Mouse (Mus musculus) spleen, postnatal 36 days (tissue): ENCODE data around the gene Gm973.

Experiments
- DNase-seq, 2 experiments: peaks; one replicate each; pipeline ENCODE4 v3.0.0; 2022; ENCODE audit warnings: low spot score in 2 of 2, mixed read lengths in 1 of 2

Gene Gm973

DNA sequence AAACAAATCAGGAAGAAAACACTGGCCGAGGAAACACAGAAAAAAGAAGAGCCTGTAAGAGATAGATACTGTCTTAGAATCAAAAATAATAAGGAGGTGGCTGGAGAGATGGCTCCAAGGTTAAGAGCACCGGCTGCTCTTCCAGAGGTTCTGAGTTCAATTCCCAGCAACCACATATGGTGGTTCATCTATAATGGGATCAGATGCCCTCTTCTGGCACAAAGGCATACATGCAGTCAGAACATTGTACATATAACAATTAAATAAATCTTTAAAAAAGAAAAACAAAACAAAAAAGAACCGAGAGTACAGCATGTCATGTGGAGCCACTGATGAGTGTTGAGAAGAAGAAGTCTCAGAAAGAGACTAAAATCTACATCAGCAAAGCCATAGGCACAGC lies 64.8 kb downstream of the Gm973 start:
- no peak for DNase-seq

- peak; percentile 25 to 37 for DNase-seq
These were observed 68.8 kb downstream of the Gm973 start for GRCm38 (mm10) chr1:59584656-59585410.

GRCm38 (mm10) chr1:59589271-59589670 lies 73.2 kb downstream of the Gm973 start:
- no peak for DNase-seq

DNA sequence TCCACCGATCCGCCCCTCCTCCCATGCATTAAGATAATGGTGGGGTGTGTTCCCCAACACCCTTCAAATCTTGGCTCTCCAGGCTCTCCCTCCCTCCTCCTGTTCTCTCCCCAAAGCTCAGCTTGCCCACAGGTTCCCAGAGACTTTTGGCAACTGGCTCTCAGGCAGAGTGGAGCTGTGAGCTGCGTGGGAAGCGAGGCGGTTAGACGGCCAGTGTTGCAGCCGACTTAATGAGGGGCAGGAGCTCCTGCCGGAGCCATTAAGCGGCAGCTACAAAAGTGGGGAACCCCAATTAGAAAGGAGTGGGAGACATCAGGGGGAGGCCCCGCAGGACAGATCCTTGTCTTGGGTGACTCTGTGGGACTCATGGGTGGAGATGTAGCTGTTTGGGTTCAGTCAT lies 76.3 kb downstream of the Gm973 start:
- no peak for DNase-seq

- DNase-seq = no peak
These were observed 76.8 kb downstream of the Gm973 start for GRCm38 (mm10) chr1:59592876-59593275.

DNA sequence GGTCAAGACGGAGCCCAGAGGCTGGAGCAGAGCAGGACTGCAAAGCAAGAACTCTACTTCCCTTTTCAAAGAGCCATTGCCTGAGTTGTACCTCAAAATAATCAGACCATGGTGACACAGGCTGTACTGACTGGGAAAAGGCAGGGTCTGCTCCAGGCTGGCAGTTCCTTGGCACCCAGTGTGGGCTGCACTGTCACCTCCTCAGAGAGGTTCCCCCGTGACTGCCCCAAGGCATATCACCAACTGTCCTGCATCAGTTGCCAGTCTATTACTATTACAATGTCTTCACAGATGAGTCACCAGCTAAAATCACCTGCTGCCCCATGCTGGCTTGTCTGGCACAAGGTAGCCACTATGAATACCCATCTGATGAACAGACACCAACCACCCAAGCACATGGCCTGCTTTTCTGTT lies 77.6 kb downstream of the Gm973 start:
- no peak for DNase-seq

DNA sequence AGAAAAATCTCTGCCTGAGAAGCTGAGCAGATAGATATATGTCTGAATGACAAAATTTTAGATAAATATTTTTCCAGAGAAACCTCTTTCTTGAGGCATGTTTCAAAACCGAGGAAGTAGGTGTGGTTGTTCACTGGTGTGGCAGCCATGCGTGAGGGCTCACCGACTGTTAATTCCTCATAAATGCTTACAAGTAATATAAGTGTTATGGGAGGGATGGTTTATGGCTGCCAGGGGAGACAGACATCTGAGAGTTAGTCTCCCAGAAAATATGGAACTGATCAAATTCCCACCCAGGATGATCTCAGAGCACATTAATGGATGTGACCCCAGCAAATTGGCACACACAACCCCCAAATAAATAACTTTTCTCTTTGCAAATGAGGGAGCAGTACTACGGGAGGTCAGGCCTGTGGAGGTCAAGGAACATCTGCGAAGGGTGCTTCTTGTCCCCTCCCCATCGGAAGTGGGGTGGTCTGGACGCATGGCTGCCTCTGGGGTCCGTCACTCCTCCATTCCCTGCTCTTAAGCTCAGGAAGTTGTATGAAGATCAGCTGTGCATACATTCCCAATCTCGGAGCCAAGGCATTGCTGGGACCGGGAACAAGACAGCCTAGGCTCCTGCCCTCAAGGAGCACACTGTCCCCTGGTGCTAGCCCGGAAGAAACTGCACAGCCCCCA lies 78.7 kb downstream of the Gm973 start:
- DNase-seq = no peak

- DNase-seq = no peak
These were observed 79.5 kb downstream of the Gm973 start for GRCm38 (mm10) chr1:59595609-59596008.

DNA sequence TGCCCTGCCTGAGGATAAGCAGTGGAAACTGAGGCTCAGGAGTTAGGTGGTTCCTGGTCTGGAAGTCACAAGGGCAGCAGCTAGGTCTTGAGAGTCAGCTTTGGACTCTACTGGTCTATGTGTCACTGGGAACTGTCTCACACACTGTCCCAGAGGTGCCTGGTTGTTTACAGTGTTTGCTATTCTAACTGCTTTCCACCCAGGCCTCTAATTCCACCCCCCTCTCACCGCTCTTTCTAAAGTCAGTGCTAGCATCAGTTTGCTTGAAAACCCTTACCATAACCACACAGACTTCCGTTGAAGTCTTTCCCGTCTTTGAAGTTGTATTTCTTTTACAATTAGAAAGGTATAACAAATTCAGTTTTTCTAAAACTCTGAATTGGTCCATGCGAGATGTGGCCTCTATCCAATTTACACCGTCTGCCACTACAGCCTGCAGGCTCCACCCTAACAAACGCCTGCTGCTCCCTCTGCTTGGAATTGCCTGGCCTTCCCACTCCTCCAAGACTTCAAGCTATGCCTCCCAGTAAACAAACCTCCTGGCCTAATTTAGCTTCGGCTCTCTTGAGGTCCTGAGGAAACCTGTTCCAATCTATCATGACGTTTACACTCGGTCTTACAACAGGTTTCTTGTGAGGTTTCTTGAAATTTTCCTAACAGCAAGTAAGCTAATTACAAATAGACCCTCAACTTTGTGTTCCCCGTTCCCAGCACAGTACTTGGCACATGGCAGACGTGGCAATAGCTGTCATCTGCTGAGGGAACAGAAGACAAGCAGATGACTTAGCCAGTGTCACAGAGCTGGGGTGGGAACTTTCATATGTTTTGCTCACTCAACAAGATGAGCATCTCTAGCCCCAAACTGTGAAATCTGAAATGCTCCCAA lies 86.7 kb downstream of the Gm973 start:
- no peak for DNase-seq

DNA sequence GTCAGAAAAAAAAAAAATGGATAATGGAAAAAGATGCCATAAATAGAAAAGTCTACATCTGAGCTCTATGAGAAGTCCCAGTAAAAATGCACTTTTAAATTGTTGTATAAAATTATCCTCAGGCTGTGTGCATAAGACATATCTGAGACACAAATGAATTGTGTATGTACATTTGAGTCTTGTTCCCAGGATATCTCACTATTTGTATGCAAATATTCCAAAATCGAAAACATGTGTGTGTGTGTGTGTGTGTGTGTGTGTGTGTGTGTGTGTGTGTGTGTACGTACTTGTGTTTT lies 87.3 kb downstream of the Gm973 start:
- DNase-seq = no peak

- DNase-seq = no peak
These were observed 87.8 kb downstream of the Gm973 start for GRCm38 (mm10) chr1:59603893-59604292.

- no peak for DNase-seq
These were observed 90.4 kb downstream of the Gm973 start for GRCm38 (mm10) chr1:59606479-59606878.

DNA sequence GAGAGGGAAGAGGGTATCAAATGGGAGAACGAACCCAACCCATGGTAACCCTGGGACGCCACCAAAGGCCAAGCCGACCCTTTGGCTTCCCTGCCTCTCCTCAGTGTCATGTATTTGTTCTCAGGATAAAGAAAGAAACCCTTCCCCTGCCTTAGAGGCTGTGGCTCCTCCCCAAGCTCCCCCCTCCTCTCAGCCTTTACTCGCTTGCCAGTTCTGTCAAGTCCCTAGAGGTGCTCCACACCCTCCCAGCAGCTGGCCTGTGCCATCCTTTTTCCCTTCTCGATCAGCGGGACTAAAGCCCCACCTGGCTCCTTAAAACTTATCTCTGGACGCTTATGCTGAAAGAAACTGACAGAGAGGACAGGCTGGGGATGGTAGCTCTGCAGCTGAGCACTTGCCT lies 91.0 kb downstream of the Gm973 start:
- no peak for DNase-seq

GRCm38 (mm10) chr1:59608125-59608762 lies 92.2 kb downstream of the Gm973 start:
- DNase-seq = no peak

- DNase-seq = peak in 1 of 2 experiments; percentile 5
These were observed 92.9 kb downstream of the Gm973 start for GRCm38 (mm10) chr1:59608920-59609319.

DNA sequence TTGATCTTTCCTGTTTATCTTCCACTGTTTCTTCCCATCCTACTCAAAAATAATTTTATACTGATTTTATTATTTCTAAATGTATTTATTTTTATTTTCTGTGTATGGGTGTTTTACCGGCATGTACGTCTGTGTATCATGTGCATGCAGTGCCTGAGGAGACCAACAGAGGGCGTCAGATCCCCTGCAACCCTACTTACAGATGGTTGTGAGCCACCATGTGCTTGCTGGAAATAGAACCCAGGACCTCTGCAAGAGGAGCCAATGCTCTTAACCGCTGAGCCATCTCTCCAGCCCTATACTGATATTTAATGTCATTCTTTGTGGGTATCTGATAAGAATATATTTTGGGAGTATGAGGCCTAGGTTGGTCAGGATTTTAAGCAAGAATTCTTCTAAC lies 93.4 kb downstream of the Gm973 start:
- DNase-seq = no peak

GRCm38 (mm10) chr1:59609896-59610295 lies 93.8 kb downstream of the Gm973 start:
- no peak for DNase-seq

- DNase-seq = no peak
These were observed 94.9 kb downstream of the Gm973 start for GRCm38 (mm10) chr1:59610929-59611328.

DNA sequence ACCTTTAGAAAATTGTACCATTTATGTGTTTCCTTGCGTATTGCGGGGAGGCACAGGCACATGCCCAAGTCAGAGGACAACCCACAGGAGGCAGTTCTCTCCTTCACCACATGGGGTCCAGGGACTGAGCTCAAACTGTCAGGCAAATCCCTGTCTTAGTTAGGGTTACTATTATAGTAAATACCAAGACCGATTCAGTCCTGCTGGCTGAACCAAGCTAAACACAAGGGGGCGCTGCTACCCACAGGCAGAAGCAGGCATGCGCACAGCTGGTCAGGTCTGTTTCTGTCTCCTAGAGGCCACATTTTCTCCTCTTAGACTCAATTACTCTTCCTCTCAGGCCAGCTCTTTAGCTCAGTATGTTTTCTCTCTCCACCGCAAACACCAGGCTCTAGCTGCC lies 97.7 kb downstream of the Gm973 start:
- DNase-seq = peak; percentile 10 to 17

DNA sequence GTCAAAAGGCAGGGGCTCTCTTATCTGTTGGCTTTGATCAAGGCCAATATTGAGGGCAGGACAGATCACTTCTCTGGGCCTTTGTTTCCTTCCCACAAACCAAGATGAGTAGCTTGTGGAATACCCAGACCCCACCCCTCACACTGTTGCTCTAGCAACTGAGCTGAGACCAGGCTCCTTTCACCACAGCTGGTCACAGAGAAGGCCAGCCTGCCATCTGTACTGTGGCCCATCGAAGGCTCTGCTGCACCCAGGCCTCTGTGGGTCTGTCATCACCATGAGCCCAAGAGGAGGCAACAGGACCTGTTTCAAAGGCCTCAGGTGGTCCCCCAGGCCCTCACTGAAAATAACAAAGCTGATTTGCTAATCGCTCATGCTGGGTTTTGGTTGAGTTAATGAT lies 99.0 kb downstream of the Gm973 start:
- no peak for DNase-seq

DNA sequence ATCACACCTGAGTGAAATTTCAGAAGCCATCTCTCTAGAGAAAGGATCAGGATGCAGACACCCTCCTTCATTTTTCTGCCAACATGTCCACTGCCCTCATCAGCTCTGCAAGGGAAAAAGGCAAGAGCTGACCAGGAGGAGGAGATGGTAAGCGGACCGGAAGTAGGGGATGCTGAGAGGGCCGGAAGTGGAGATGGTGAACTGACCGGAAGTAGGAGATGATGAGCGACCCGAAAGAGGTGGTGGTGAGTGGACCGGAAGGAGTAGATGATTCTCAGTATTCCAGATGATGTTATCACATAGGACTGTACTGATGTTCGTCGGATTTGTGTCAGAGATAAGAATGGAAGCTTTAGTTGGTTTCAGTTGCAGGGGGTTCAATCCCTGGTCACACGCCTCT lies 103.1 kb downstream of the Gm973 start:
- no peak for DNase-seq
